Mouse (Mus musculus) MEL (cell line): ENCODE data around the gene Edn2.

Experiments
- CTCF ChIP-seq, 3 experiments: IDR thresholded peaks in 2 of 3; conservative IDR thresholded peaks in 1 of 3; 2 replicates each; pipeline ENCODE4 v1.5.1; 2011 to 2012; ENCODE audit warnings: low read length in 3 of 3, low read depth in 2 of 3, mild to moderate bottlenecking in 2 of 3, improper control_type of control experiment in 1 of 3, inconsistent platforms in 1 of 3, mixed read lengths in 1 of 3, moderate library complexity in 1 of 3; ENCODE audit not compliant: control insufficient read depth in 1 of 3, insufficient read depth in 1 of 3, poor library complexity in 1 of 3, severe bottlenecking in 1 of 3
- ELF1 ChIP-seq: IDR thresholded peaks from 2 replicates; pipeline ENCODE4 v1.6.1; 2014; ENCODE audit warnings: low read depth, mild to moderate bottlenecking, inconsistent platforms, low read length, improper control_type of control experiment, moderate library complexity
- KAT2A ChIP-seq: conservative IDR thresholded peaks from 2 replicates; pipeline ENCODE4 v1.6.1; 2012; ENCODE audit warnings: low read depth, low read length, improper control_type of control experiment, inconsistent platforms
- NRF1 ChIP-seq: IDR thresholded peaks from 2 replicates; pipeline ENCODE4 v1.6.1; 2014; ENCODE audit warnings: low read depth, mild to moderate bottlenecking, inconsistent platforms, low read length, improper control_type of control experiment, moderate library complexity; ENCODE audit not compliant: poor library complexity, insufficient read depth, severe bottlenecking
- TCF12 ChIP-seq: IDR thresholded peaks from 2 replicates; pipeline ENCODE4 v1.6.1; 2014; ENCODE audit warnings: low read depth, mild to moderate bottlenecking, inconsistent platforms, low read length, improper control_type of control experiment, moderate library complexity

DNA sequence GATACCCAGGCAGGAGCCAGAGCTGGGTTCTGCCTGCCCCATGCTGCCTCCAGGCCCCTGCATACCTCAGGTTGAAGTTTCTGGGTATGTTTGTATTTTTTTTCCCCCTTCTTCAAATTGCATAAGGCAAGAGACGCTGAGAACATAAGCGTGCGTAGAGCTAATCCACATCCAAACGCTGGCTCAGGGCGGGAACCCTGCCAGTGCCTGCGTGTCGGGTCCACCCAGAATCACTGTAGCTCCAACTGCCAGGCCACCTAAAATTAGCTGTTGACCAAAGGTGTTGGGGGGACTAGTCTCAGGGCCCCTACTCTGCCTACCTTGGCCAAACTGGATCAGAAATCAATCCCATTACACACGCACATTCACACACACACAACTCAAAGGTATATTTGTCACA lies 1.6 kb downstream of the Edn2 start:
- TF ChIP-seq KAT2A (no peak), CTCF (IDR thresholded peaks at IDR 0.05 in 2 of 3, conservative IDR thresholded peaks at IDR 0.05 in 1 of 3; ENCODE audit: control insufficient read depth in 1 of 3, insufficient read depth in 1 of 3, low read depth in 2 of 3, low read length in 3 of 3, poor library complexity in 1 of 3, severe bottlenecking in 1 of 3) (no peak), TCF12 (no peak), ELF1 (no peak), NRF1 (no peak)
